Mouse (Mus musculus) hindbrain, embryonic 15.5 days (tissue): ENCODE results near the gene Hoxc5. TPM values are rescaled to one million over a fixed set of nuclear protein-coding genes. Genes with fewer than 3 reads are reported as not detected.

Experiments
- ATAC-seq: fragments of 200-750 bp; cut with Nextera tagmentation; 2 replicates; pipeline ENCODE4 v1.8.0; 2017; ENCODE audit warnings: low read depth, moderate number of reproducible peaks, moderate TSS enrichment; ENCODE audit not compliant: low FRiP score
- H3K27ac ChIP-seq: fragments of 300-500 bp; sonication (generic); replicated peaks from 2 replicates; pipeline ENCODE4 v1.5.1; 2015; ENCODE audit warnings: mild to moderate bottlenecking, inconsistent platforms
- H3K27me3 ChIP-seq: fragments of 300-500 bp; sonication (generic); 2 replicates; pipeline ENCODE4 v1.6.1; 2015; ENCODE audit warnings: control low read depth, inconsistent platforms
- H3K36me3 ChIP-seq: fragments of 300-500 bp; sonication (generic); 2 replicates; pipeline ENCODE4 v1.6.1; 2015; ENCODE audit warnings: control low read depth, inconsistent platforms
- H3K4me1 ChIP-seq: fragments of 300-500 bp; sonication (generic); replicated peaks from 2 replicates; pipeline ENCODE4 v1.6.1; 2015; ENCODE audit warnings: control low read depth, inconsistent platforms
- H3K4me2 ChIP-seq: fragments of 300-500 bp; sonication (generic); 2 replicates; pipeline ENCODE4 v1.6.1; 2015; ENCODE audit warnings: moderate library complexity, mild to moderate bottlenecking, inconsistent platforms
- H3K4me3 ChIP-seq: fragments of 300-500 bp; sonication (generic); 2 replicates; pipeline ENCODE4 v1.5.1; 2015; ENCODE audit warnings: mild to moderate bottlenecking, inconsistent platforms
- H3K9ac ChIP-seq: fragments of 300-500 bp; sonication (generic); 2 replicates; pipeline ENCODE4 v1.6.1; 2015; ENCODE audit warnings: inconsistent platforms
- H3K9me3 ChIP-seq: fragments of 300-500 bp; sonication (generic); 2 replicates; pipeline ENCODE4 v1.6.1; 2016; ENCODE audit warnings: control low read depth, inconsistent platforms
- WGBS: fragments of 180-500 bp; shearing (Covaris S2); methylation state at CpG from one replicate; pipeline ENCODE4 v1.1.7; 2015; 5-methylcytosine and 5-hydroxymethylcytosine counted together
- polyA plus RNA-seq: library from polyadenylated mRNA; unstranded; fragments of >200 nt; fragmentation: Nextera tagmentation; extraction: Ambion mirVana; gene quantifications from 2 replicates; pipeline ENCODE4 v1.2.1, GENCODE M21; 2015

Hoxc5 gene
- polyA plus RNA-seq, 1 experiment from 2014 or later: 22.0 TPM

- WGBS: 7% methylated on average over 2 of the region's 2 CpGs
- Histone ChIP-seq H3K4me1 (no peaks in the 10 kb centered on the region), H3K9ac (no peak overlapping the region), H3K27ac (no peak overlapping the region), H3K4me2 (no peak overlapping the region), H3K9me3 (no peaks in the 10 kb centered on the region), H3K36me3 (no peaks in the 10 kb centered on the region), H3K4me3 (no peak overlapping the region), H3K27me3 (peaks cover 86% of the 10 kb centered on the region)
- no peak for ATAC-seq
Observed at GRCm38 (mm10) chr15:102950877-102951276, 16.4 kb upstream of the Hoxc5 start.

DNA sequence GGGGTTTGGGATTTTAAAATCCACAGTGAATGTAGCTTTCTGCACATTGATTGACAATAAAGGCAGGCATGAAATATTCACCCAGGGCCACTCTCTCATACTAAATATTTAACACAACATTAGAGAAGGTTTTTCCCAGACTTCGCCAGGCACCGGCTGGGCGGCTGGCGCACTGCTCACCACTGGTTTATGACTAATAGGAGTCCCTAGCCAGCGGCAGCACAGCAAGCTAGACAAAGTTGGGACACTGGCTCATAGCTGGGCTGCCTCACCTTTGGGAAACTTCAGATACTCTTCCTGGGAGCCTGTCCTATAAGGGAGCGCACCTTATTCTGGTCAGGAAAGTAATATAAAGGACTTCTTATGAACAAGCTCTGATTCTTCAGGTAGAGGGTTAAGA, 13.7 kb upstream of the Hoxc5 start:
- no peaks in the 10 kb centered on the region for H3K9me3 ChIP-seq
- H3K4me3 ChIP-seq: no peak overlapping the region
- H3K4me1 ChIP-seq: no peaks in the 10 kb centered on the region
- no peak for ATAC-seq
- H3K27ac ChIP-seq: no peak overlapping the region
- WGBS: 5% methylated on average over 6 of the region's 6 CpGs
- H3K4me2 ChIP-seq: no peak overlapping the region
- H3K27me3 ChIP-seq: peaks cover 86% of the 10 kb centered on the region
- no peak overlapping the region for H3K9ac ChIP-seq
- no peaks in the 10 kb centered on the region for H3K36me3 ChIP-seq

- H3K27ac ChIP-seq: no peak within 1 kb of the TSS
- peaks cover 83% of the 10 kb centered on the region for H3K27me3 ChIP-seq
- no peak for ATAC-seq
- H3K9ac ChIP-seq: no peak within 1 kb of the TSS
- no peaks in the 10 kb centered on the region for H3K9me3 ChIP-seq
- H3K4me1 ChIP-seq: no peaks in the 10 kb centered on the region
- no peak within 1 kb of the TSS for H3K4me3 ChIP-seq
- no peak within 1 kb of the TSS for H3K4me2 ChIP-seq
- WGBS: under 1% methylated on average over 56 of the region's 57 CpGs
- H3K36me3 ChIP-seq: no peaks in the 10 kb centered on the region
Observed at GRCm38 (mm10) chr15:102954192-102955006, 12.8 kb upstream of the Hoxc5 start, which contains the start of gene Hoxc11. Hoxc11 (plus strand) TSS chr15:102954427.

GRCm38 (mm10) chr15:102955007-102955382, 12.2 kb upstream of the Hoxc5 start:
- Histone ChIP-seq H3K27me3 (peaks cover 83% of the 10 kb centered on the region), H3K9ac (no peak overlapping the region), H3K9me3 (no peaks in the 10 kb centered on the region), H3K36me3 (no peaks in the 10 kb centered on the region), H3K4me2 (no peak overlapping the region), H3K4me3 (no peak overlapping the region), H3K27ac (no peak overlapping the region), H3K4me1 (no peaks in the 10 kb centered on the region)
- no peak for ATAC-seq
- under 1% methylated on average over 28 of the region's 28 CpGs for WGBS

- WGBS: under 1% methylated on average over 40 of the region's 40 CpGs
- H3K4me3 ChIP-seq: no peak overlapping the region
- ATAC-seq: no peak
- no peaks in the 10 kb centered on the region for H3K4me1 ChIP-seq
- no peak overlapping the region for H3K27ac ChIP-seq
- H3K9ac ChIP-seq: no peak overlapping the region
- no peaks in the 10 kb centered on the region for H3K36me3 ChIP-seq
- no peak overlapping the region for H3K4me2 ChIP-seq
- H3K9me3 ChIP-seq: no peaks in the 10 kb centered on the region
- peaks cover 85% of the 10 kb centered on the region for H3K27me3 ChIP-seq
Observed at GRCm38 (mm10) chr15:102955833-102956640, 11.2 kb upstream of the Hoxc5 start.

- 1% methylated on average over 12 of the region's 12 CpGs for WGBS
- no peak for ATAC-seq
- H3K9me3 ChIP-seq: no peaks in the 10 kb centered on the region
- H3K4me2 ChIP-seq: no peak overlapping the region
- no peaks in the 10 kb centered on the region for H3K36me3 ChIP-seq
- H3K4me1 ChIP-seq: no peaks in the 10 kb centered on the region
- H3K27ac ChIP-seq: no peak overlapping the region
- no peak overlapping the region for H3K9ac ChIP-seq
- H3K4me3 ChIP-seq: no peak overlapping the region
- H3K27me3 ChIP-seq: peaks cover 83% of the 10 kb centered on the region
Observed at GRCm38 (mm10) chr15:102956906-102957305, 10.3 kb upstream of the Hoxc5 start.

DNA sequence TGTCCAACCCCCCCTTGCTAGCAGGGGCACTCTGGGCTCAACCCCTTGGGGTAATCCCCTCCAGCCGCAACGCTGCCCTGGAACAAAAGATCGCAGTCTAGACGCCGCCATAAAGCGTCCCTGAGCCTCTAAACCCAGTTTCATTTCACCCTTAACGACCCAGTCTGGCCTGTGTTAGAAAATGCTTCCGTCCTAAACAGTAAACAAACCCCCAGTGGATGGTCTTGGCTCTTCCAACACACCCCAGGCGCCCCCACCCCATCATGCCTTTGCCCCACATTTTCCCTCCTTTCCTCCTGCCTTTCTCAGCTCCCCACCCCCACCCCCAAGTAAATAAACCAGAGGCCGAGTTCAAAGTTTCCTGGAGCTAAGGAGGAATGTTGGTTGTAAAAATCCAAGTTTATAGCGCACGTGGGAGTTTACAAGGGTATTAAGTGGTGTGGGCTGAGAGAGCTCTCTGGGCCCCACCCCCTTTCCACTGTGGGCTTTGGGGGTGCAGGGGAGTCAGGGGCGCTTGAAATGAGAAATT, 7.5 kb upstream of the Hoxc5 start:
- 1% methylated on average over 13 of the region's 13 CpGs for WGBS
- Histone ChIP-seq H3K27me3 (peaks cover 84% of the 10 kb centered on the region), H3K36me3 (no peaks in the 10 kb centered on the region), H3K4me1 (no peaks in the 10 kb centered on the region), H3K9me3 (no peaks in the 10 kb centered on the region), H3K27ac (no peak overlapping the region), H3K4me2 (no peak overlapping the region), H3K4me3 (no peak overlapping the region), H3K9ac (no peak overlapping the region)
- no peak for ATAC-seq

DNA sequence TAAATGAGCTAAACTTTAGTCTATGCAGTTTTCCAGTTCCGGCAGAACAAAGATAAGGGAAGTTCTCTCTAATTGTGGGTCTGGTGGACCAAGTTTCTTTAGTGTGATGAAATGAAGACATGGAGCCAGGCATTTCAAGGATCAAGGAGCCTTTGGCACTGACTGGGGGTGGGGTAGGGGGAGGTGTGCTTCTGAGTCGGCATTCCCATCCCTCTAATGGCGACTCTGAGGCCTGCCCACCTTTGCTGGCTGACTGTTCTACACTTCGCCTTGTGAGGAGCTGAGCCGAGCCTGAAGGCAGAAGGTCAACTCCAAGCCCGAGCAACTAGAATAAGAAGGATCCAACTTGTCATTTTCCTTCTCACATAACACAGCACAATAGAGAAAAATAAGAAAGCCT, 5.5 kb upstream of the Hoxc5 start:
- no peak overlapping the region for H3K4me3 ChIP-seq
- 2% methylated on average over 6 of the region's 6 CpGs for WGBS
- no peak overlapping the region for H3K27ac ChIP-seq
- H3K27me3 ChIP-seq: peaks cover 94% of the 10 kb centered on the region
- H3K4me1 ChIP-seq: no peaks in the 10 kb centered on the region
- no peaks in the 10 kb centered on the region for H3K9me3 ChIP-seq
- ATAC-seq: no peak
- H3K4me2 ChIP-seq: no peak overlapping the region
- H3K9ac ChIP-seq: no peak overlapping the region
- no peaks in the 10 kb centered on the region for H3K36me3 ChIP-seq

- H3K4me2 ChIP-seq: no peak overlapping the region
- H3K27ac ChIP-seq: no peak overlapping the region
- no peak overlapping the region for H3K4me3 ChIP-seq
- no peaks in the 10 kb centered on the region for H3K4me1 ChIP-seq
- no peak overlapping the region for H3K9ac ChIP-seq
- H3K36me3 ChIP-seq: no peaks in the 10 kb centered on the region
- 3% methylated on average over 13 of the region's 13 CpGs for WGBS
- H3K9me3 ChIP-seq: no peaks in the 10 kb centered on the region
- no peak for ATAC-seq
- H3K27me3 ChIP-seq: peaks cover 94% of the 10 kb centered on the region
Observed at GRCm38 (mm10) chr15:102962492-102962891, 4.8 kb upstream of the Hoxc5 start.

DNA sequence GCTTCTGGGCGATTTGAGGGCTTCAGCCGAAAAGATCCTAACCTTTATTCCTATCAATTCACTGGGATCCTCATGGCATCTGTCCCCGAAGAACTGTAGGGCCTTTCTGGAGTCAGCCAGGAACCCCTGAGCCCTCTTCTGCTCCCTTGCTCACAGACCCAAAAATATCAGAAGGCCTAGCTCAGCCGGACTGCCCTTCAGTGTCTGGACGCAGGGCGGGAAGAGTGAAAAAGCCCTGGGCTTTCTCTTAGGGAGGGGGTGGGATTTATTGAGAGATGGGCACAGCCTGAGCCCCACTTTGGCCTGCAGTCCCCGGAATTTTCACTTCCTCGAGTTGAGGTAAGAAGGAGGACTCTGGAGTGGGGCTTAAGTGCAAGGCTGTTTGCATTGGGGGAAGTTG, 4.0 kb upstream of the Hoxc5 start:
- Histone ChIP-seq H3K27ac (no peak overlapping the region), H3K4me2 (no peak overlapping the region), H3K27me3 (peaks cover 93% of the 10 kb centered on the region), H3K9ac (no peak overlapping the region), H3K9me3 (no peaks in the 10 kb centered on the region), H3K36me3 (no peaks in the 10 kb centered on the region), H3K4me1 (no peaks in the 10 kb centered on the region), H3K4me3 (no peak overlapping the region)
- no peak for ATAC-seq
- WGBS: 5% methylated on average over 8 of the region's 8 CpGs

GRCm38 (mm10) chr15:102963671-102964640, 3.3 kb upstream of the Hoxc5 start:
- Histone ChIP-seq H3K4me2 (no peak overlapping the region), H3K9me3 (no peaks in the 10 kb centered on the region), H3K4me1 (no peaks in the 10 kb centered on the region), H3K9ac (no peak overlapping the region), H3K27ac (no peak overlapping the region), H3K36me3 (no peaks in the 10 kb centered on the region), H3K4me3 (no peak overlapping the region), H3K27me3 (peaks cover 92% of the 10 kb centered on the region)
- 2% methylated on average over 28 of the region's 28 CpGs for WGBS
- no peak for ATAC-seq
